Mouse (Mus musculus) bone marrow macrophage, adult 2 months (primary cell): ENCODE data around the gene Hat1. TPM values are rescaled to one million over a fixed set of nuclear protein-coding genes. Genes with fewer than 3 reads are reported as not detected.
"Not testable (repeated sequence)": the region's sequence is repeated elsewhere in the genome, so short reads cannot be mapped to it uniquely, and the experiment has no call there.

Experiments
- H3K27ac ChIP-seq: 2 replicates; pipeline ENCODE4 v1.5.1; 2012; ENCODE audit warnings: low read depth, low read length; ENCODE audit not compliant: insufficient read depth
- H3K4me1 ChIP-seq: 2 replicates; pipeline ENCODE4 v1.6.1; 2012; ENCODE audit warnings: low read length; ENCODE audit not compliant: control insufficient read depth, insufficient read depth
- H3K4me3 ChIP-seq: 2 replicates; pipeline ENCODE4 v1.5.1; 2012; ENCODE audit warnings: mild to moderate bottlenecking, low read length, moderate library complexity; ENCODE audit not compliant: insufficient read depth
- CTCF ChIP-seq: IDR thresholded peaks from 2 replicates; pipeline ENCODE4 v1.5.1; 2012; ENCODE audit warnings: low read depth, mild to moderate bottlenecking, low read length, moderate library complexity
- POLR2A ChIP-seq: IDR thresholded peaks from 2 replicates; pipeline ENCODE4 v1.6.1; 2012; ENCODE audit warnings: mild to moderate bottlenecking, low read depth, low read length, borderline replicate concordance
- polyA plus RNA-seq: library from polyadenylated mRNA; stranded (reverse); fragments of >200 nt; gene quantifications from 2 replicates; pipeline ENCODE4 v1.2.4, GENCODE M21; 2012; ENCODE audit not compliant: missing spikeins, insufficient read depth, insufficient read length

Gene Hat1
- polyA plus RNA-seq, 1 experiment, result 47.5 TPM

GRCm38 (mm10) chr2:71353306-71354054 is 35.3 kb upstream of the Hat1 start:
- 0 out of 2 replicates have a peak overlapping the region, but pooled peaks have one; percentile 2 for H3K4me3 ChIP-seq
- TF ChIP-seq CTCF (no peak), POLR2A (no peak)
- peaks cover 14% of the 10 kb centered on the region for H3K4me1 ChIP-seq
- H3K27ac ChIP-seq, result peak overlapping the region; percentile 1; the same call in 1 of the 2 replicates

DNA sequence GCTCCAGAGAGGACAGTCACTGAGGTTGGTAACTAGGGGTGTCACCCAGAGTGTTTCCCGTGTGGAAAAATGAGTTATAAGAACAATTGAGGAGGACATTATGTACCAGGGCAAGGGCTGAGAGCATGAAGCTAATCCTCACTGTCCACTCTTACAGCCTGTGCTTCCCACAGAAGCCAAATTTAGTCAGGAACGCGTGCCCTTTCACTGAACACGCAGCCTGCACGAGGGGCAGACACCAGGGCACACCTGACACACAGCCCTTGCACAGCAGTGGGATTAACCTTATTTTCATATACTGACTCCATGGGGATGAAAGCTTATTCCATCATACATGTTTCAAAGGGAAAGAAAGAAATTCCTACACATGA is 34.7 kb upstream of the Hat1 start:
- peaks cover 14% of the 10 kb centered on the region for H3K4me1 ChIP-seq
- peak overlapping the region; percentile 1; the same call in 1 of the 2 replicates for H3K27ac ChIP-seq
- 0 out of 2 replicates have a peak overlapping the region, but pooled peaks have one; percentile 2 for H3K4me3 ChIP-seq
- TF ChIP-seq CTCF (no peak), POLR2A (no peak)

DNA sequence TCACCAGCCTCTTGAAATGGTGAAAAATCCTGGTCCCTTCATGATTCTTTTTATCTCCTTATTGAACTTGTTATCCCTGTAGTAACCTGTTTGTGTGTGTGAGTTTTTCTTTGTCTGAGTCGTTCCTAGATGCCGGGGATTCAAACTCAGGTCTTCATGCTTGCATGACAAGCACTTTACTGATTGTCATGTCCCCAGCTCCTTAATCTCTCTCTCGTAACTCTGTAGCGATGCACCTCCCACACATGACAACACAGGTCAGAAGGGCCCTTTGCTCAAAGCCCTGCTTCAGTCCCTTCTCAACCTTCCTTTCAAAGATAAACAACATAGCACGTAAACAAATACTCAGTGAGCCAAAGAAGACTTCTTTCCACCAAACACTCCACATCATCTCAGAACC is 30.4 kb upstream of the Hat1 start:
- H3K4me3 ChIP-seq, result no peak overlapping the region
- no peak overlapping the region for H3K27ac ChIP-seq
- no peak for TF ChIP-seq CTCF
- no peak for TF ChIP-seq POLR2A
- peaks cover 9% of the 10 kb centered on the region for H3K4me1 ChIP-seq

DNA sequence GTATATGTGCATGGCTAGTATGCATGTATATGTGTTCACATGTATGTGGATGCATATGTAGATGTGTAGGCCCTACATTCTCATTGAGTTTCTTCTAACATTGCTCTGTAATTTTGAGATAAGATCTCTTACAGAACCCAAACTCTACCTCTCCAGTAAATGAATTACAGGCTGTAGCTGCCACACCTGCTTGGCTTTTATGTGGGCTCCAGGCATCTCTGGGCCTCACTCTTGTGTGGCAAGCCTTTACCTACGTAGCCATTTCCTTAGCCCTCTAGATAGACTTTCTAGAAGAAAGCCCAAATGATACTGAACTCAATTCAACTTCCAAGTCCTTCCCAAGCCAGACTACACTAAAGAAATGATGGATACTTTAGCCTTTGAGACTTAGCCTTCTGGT is 28.6 kb upstream of the Hat1 start:
- Histone ChIP-seq H3K27ac (no peak overlapping the region), H3K4me1 (no peaks in the 10 kb centered on the region), H3K4me3 (no peak overlapping the region)
- no peak for TF ChIP-seq CTCF
- no peak for TF ChIP-seq POLR2A

DNA sequence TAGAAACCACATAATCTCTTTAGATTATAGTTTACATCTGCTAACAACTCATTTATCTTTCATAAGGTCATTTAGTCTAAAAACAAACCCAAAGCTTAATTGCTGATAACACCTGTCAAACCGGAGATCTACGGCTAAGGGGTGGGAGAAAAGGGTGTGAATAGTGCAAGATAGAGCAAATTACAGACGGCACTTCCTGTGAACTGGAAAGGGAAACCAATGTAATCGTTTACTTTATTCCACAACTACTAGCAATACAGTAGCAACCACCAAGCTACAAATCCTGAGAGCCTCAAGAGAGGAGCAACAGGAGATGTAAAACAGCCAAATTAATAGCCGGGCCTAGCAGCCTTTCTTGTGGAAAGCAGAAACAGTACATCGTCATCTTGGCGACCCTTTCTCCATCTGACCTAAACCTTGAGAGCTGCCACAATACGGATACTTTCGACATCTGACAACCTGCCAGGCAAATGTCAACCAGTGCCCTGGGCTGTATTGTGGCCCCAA is 22.1 kb upstream of the Hat1 start:
- TF ChIP-seq CTCF (no peak), POLR2A (no peak)
- Histone ChIP-seq H3K4me3 (peak overlapping the region; percentile 76), H3K27ac (no peak overlapping the region), H3K4me1 (peaks cover 3% of the 10 kb centered on the region)

DNA sequence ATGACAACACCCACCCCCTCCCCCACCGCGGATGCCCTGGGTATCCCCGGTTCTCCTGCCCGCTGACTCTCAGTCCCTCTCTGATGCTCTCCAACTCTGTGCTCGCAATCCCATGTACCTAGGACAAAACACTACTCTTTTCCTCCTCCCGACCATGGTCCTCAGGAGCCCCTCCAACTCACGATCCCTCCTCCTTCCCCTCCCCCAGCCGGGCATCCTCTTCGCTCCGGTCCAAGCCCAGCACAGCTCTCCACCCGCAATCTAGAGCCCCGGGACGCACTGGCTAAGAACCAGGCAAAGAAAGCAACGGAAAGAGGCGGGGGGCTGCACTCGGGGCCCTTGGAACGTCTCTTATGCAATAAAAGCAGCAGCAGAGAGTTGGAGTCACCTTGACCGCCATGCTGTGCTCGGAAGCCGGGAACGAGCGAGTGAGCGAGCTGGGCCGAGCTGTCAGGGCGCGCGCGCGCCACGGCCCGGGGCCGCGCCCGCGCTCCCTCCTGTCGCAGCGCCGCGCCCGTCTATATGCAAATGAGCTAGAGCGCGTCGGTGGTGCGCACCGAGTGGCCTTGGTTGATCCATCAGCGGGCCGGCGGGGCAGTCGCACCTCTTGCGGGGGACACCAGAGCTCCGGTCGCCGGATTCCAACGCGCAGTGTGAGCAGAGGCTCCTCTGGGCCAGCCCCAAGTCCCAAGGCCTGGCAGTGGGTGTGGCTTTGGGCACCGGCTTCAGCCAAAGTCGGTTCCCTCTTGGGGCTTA is 21.5 kb upstream of the Hat1 start, which contains the start of gene Slc25a12:
Slc25a12 (minus strand) TSS at position 625 of the 756 bp plus-strand sequence.
- TF ChIP-seq CTCF (no peak), POLR2A (no peak)
- peaks cover 3% of the 10 kb centered on the region for H3K4me1 ChIP-seq

GRCm38 (mm10) chr2:71368086-71368485 is 20.7 kb upstream of the Hat1 start:
- no peak for TF ChIP-seq CTCF
- no peak for TF ChIP-seq POLR2A
- peak overlapping the region; percentile 54 for H3K4me3 ChIP-seq
- peak overlapping the region; percentile 32 for H3K27ac ChIP-seq
- peaks cover 3% of the 10 kb centered on the region for H3K4me1 ChIP-seq

More for the DNA sequence above, 21.5 kb upstream of the Hat1 start, which contains the start of gene Slc25a12:
- peak within 1 kb of the TSS; percentile 76 for H3K4me3 ChIP-seq
- H3K27ac ChIP-seq, result peak within 1 kb of the TSS; percentile 85

- Histone ChIP-seq H3K27ac (no peak overlapping the region), H3K4me3 (no peak overlapping the region), H3K4me1 (peaks cover 6% of the 10 kb centered on the region)
- no peak for TF ChIP-seq CTCF
- TF ChIP-seq POLR2A, result no peak
These were observed 17.0 kb upstream of the Hat1 start for GRCm38 (mm10) chr2:71371790-71372189.

DNA sequence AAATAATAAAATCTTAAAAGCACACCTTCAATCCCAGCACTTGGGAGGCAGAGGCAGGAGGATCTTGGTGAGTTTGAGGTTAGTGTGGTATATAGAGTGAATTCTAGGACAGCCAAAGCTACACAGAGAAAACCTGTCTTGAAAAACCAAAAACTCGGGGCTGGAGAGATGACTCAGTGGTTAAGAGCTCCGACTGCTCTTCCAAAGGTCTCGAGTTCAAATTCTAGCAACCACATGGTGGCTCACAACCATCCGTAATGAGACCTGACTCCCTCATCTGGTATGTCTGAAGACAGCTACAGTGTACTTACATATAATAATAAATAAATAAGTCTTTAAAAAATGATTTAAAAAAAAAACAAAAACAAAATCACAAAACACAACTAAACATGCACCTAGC is 16.5 kb upstream of the Hat1 start:
- not testable (repeated sequence) for H3K4me1 ChIP-seq, H3K4me3 ChIP-seq, H3K27ac ChIP-seq
